Mouse (Mus musculus): ENCODE measurements around the gene P3h3. TPM values are rescaled to one million over a fixed set of nuclear protein-coding genes. Genes with fewer than 3 reads are reported as not detected.

P3h3 gene
- polyA plus RNA-seq, 1 experiment, result 76.7 TPM

DNA sequence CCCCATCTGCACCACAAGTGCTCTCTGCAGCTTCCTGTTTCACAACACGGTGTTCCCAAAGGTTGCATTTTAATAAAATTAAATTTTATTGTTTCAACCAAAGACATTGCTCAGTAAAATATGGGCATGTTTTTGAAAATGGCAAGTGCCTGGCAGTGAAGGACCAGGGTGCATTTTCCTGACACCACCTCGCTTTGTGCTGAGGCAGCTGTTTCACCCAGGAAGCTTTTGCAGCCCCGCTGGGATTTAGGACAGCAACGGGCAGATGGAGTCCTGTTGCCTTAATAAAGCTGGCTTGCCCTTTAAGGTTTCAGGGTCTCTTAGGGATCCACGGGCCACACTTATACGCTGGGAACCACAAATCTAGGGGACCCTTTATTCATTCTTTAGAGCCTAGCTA lies 33.4 kb upstream of the P3h3 start:
- no peaks in the 10 kb centered on the region for H3K4me1 ChIP-seq (ENCODE audit: control insufficient read depth, insufficient read depth, low read length)
- no peak for TF ChIP-seq CTCF (IDR thresholded peaks at IDR 0.05; ENCODE audit: borderline replicate concordance, insufficient read depth, low read length)
- no peak for TF ChIP-seq POLR2A (IDR thresholded peaks at IDR 0.05; ENCODE audit: low read depth, low read length)
- no peak overlapping the region for H3K27ac ChIP-seq (ENCODE audit: insufficient read depth, low read length)
- H3K4me3 ChIP-seq (ENCODE audit: insufficient read depth, low read length), result no peak overlapping the region

DNA sequence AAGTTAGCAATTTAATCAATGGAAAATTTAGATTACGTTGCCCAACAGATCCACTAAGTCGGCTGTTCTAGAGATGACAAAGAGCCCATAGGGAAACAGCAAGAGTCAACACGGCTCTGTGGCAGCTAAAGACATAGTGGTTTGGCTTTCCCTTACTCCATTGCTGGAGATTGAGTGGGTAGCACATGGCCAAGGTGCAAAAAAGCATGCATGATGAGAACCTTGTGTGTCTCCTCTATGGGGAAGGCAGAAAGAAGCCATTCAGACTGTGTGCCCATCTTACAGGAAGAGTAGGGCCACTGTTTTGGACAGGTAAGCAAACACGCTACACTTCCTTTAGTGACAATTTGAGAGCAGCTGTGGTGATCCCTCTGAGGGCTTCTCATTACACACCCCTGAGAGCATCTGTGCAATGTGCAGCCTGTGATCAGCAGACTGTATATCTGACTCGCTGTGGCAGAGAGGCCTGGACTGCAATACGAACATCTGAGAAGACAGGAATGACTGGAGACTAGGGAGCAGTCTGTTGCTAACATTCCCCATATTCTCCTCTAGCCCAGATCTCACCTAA lies 31.1 kb upstream of the P3h3 start:
- Histone ChIP-seq H3K27ac (ENCODE audit: insufficient read depth, low read length) (no peak overlapping the region), H3K4me1 (ENCODE audit: control insufficient read depth, insufficient read depth, low read length) (no peaks in the 10 kb centered on the region), H3K4me3 (ENCODE audit: insufficient read depth, low read length) (no peak overlapping the region)
- no peak for TF ChIP-seq POLR2A (IDR thresholded peaks at IDR 0.05; ENCODE audit: low read depth, low read length)
- TF ChIP-seq CTCF (IDR thresholded peaks at IDR 0.05; ENCODE audit: borderline replicate concordance, insufficient read depth, low read length), result no peak

DNA sequence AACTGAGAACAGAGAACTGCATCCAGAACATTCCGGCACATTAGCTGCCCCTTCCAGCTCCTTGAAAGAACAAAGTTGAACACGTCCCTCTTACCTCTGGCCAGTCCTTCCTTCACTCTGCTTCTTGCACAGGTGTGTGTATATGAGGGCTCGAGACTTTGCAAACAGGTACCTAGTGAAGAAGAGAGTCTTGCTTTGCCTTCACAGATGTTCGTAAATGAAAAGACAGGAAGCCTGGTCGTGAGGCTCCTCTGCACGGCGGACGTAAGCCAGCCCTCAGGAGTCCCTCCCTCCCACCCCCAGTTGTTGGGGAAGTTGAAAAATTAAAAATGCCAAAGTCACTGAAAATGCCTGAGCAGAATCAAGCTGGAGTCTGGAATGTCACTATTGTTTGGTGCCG lies 30.4 kb upstream of the P3h3 start, which contains the start of gene Cd4:
Cd4 (minus strand) TSS at position 236 of the 400 bp plus-strand sequence.
- no peaks in the 10 kb centered on the region for H3K4me1 ChIP-seq (ENCODE audit: control insufficient read depth, insufficient read depth, low read length)
- TF ChIP-seq CTCF (IDR thresholded peaks at IDR 0.05; ENCODE audit: borderline replicate concordance, insufficient read depth, low read length) (no peak), POLR2A (IDR thresholded peaks at IDR 0.05; ENCODE audit: low read depth, low read length) (no peak)
- no peak within 1 kb of the TSS for H3K4me3 ChIP-seq (ENCODE audit: insufficient read depth, low read length)
- no peak within 1 kb of the TSS for H3K27ac ChIP-seq (ENCODE audit: insufficient read depth, low read length)

DNA sequence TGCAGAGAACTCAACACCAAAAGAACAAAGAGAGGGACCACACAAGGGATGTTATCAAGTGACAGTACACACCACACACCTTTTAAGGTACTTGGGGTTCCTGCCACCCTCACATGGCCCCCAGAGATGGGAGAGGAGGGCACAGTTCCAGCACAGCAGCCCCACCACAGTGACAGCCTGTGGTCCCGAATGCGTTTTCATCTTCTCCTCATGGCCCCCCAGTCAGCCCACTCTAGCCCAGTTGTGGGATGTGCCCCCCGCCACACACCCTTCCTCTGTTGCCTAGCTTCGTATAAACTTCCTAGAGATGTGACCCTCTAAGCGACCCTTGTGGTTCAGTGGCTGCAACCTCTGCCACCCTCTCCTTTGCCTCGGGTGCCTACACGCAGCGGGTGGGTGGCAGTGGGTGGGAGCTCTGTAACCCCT lies 28.4 kb upstream of the P3h3 start:
- Histone ChIP-seq H3K27ac (ENCODE audit: insufficient read depth, low read length) (no peak overlapping the region), H3K4me3 (ENCODE audit: insufficient read depth, low read length) (no peak overlapping the region), H3K4me1 (ENCODE audit: control insufficient read depth, insufficient read depth, low read length) (no peaks in the 10 kb centered on the region)
- TF ChIP-seq CTCF (IDR thresholded peaks at IDR 0.05; ENCODE audit: borderline replicate concordance, insufficient read depth, low read length) (no peak), POLR2A (IDR thresholded peaks at IDR 0.05; ENCODE audit: low read depth, low read length) (no peak)

DNA sequence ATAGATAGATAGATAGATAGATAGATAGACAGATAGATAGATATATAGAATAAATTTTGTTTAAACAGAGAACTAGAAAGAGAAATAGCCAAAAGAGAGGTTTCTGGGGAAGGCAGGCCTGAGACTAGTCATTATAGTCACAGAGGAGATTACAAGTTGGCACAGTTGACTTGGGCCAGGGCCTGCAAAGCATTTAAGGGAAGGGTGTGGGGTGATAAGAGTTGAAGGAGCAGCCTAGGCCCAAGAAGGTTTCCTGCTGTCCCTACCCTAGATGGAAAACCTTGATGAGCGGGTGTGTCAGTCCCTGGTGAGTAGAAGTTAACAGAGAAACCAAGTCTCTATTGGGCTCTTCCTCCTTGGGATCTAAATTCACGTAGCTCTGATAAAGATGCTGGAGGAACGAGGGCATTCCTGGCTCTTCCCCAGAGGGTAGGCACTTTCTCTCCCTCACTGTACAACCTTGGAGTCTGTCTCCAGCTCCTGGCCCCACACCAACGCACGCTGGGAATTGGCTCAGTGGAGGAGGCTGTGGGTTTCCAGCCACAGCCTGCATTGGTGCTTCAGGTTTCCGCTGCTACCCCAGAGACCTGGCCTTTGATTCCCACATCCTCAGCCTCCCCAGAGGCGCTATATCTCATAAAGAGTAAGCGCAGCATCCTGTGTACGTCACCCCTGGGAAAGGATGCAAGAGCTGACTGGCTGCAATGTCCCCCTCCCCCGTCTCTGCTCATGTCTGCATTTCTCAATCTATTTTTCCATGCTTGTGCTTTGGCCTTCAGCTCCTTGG lies 27.4 kb upstream of the P3h3 start:
- no peak overlapping the region for H3K4me3 ChIP-seq (ENCODE audit: insufficient read depth, low read length)
- H3K4me1 ChIP-seq (ENCODE audit: control insufficient read depth, insufficient read depth, low read length), result no peaks in the 10 kb centered on the region
- H3K27ac ChIP-seq (ENCODE audit: insufficient read depth, low read length), result no peak overlapping the region
- no peak for TF ChIP-seq CTCF (IDR thresholded peaks at IDR 0.05; ENCODE audit: borderline replicate concordance, insufficient read depth, low read length)
- no peak for TF ChIP-seq POLR2A (IDR thresholded peaks at IDR 0.05; ENCODE audit: low read depth, low read length)

DNA sequence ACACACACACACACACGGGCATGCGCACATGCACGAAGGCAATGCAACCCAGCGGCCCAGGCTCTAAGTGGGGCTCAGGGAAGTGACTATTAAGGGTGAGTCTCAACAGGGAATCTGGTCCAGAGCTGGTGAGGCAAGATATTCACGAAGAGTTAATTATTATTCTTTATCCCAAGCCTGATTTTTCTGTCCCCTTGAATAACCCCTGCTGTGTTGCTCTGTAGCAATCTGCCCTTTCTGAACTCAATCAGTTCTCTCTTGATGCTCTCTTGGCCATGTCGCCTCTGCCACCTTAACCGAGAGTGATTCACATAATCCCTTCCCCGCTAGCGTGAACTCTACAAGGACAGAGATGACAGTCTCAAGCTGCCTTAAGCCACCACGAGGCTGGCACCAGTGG lies 25.8 kb upstream of the P3h3 start:
- no peak for TF ChIP-seq CTCF (IDR thresholded peaks at IDR 0.05; ENCODE audit: borderline replicate concordance, insufficient read depth, low read length)
- no peak for TF ChIP-seq POLR2A (IDR thresholded peaks at IDR 0.05; ENCODE audit: low read depth, low read length)
- H3K4me3 ChIP-seq (ENCODE audit: insufficient read depth, low read length), result no peak overlapping the region
- H3K27ac ChIP-seq (ENCODE audit: insufficient read depth, low read length), result no peak overlapping the region
- H3K4me1 ChIP-seq (ENCODE audit: control insufficient read depth, insufficient read depth, low read length), result no peaks in the 10 kb centered on the region

DNA sequence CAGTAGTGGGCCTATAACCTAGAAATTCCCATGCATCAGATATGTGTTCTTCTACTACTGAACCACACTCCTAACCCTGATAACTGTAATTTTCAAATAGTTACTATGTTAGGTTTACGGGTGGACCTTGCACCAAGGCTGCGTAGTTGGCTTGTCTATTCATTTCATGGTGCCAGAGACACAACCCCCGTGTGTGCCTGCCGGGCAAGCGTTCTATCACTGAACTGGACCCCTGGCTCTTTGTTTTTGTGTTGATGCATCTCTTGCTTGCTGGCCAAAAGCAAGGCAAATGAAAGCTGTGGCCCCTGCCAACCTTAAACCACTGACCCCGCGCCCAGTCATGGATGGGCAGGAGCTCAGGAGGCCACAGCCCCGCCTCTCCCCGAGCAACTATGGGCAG lies 24.3 kb upstream of the P3h3 start:
- H3K27ac ChIP-seq (ENCODE audit: insufficient read depth, low read length), result no peak overlapping the region
- no peak overlapping the region for H3K4me3 ChIP-seq (ENCODE audit: insufficient read depth, low read length)
- no peak for TF ChIP-seq CTCF (IDR thresholded peaks at IDR 0.05; ENCODE audit: borderline replicate concordance, insufficient read depth, low read length)
- H3K4me1 ChIP-seq (ENCODE audit: control insufficient read depth, insufficient read depth, low read length), result no peaks in the 10 kb centered on the region

DNA sequence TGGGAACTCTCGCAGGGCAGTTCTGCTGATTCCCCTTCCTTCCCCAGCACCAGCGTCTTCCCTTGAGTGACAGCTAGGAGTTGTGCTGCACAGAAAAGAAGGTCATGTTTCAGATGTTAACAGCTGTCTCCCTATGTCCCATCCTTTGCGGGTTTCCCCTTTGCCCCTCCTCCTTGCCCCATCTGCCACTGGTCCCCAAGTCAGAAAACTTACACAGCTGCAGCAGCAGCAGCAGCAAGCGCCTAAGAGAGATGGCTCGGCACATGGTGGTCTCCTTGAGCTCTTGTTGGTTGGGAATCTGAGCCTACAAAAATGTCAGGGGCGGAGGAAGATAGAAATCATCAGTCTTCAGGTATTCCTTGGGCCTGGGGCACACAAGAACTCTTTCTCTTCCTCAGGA lies 21.8 kb upstream of the P3h3 start:
- no peaks in the 10 kb centered on the region for H3K4me1 ChIP-seq (ENCODE audit: control insufficient read depth, insufficient read depth, low read length)
- no peak for TF ChIP-seq POLR2A (IDR thresholded peaks at IDR 0.05; ENCODE audit: low read depth, low read length)
- no peak for TF ChIP-seq CTCF (IDR thresholded peaks at IDR 0.05; ENCODE audit: borderline replicate concordance, insufficient read depth, low read length)
- H3K27ac ChIP-seq (ENCODE audit: insufficient read depth, low read length), result no peak overlapping the region
- no peak overlapping the region for H3K4me3 ChIP-seq (ENCODE audit: insufficient read depth, low read length)

DNA sequence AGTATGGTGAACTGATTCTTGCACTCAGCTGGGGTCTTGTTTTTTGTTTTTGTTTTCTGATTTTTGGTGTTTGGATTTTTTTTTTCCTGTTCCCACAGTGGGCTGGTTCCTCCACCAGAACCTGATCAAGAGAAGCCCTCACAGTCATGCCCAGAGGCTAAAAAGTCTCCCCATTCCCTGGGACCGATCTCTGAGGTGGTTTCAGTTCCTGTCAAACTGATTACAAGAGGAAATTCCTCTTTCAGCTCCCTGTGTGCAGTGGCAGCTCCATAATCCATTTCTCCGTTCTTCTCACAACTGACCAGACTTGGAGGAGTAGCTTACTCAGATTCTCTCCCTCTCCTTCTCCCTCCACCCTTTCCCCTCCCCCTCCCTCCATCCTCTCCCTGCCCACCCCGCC lies 16.8 kb upstream of the P3h3 start:
- Histone ChIP-seq H3K4me3 (ENCODE audit: insufficient read depth, low read length) (no peak overlapping the region), H3K27ac (ENCODE audit: insufficient read depth, low read length) (no peak overlapping the region), H3K4me1 (ENCODE audit: control insufficient read depth, insufficient read depth, low read length) (no peaks in the 10 kb centered on the region)
- TF ChIP-seq CTCF (IDR thresholded peaks at IDR 0.05; ENCODE audit: borderline replicate concordance, insufficient read depth, low read length) (no peak), POLR2A (IDR thresholded peaks at IDR 0.05; ENCODE audit: low read depth, low read length) (no peak)

DNA sequence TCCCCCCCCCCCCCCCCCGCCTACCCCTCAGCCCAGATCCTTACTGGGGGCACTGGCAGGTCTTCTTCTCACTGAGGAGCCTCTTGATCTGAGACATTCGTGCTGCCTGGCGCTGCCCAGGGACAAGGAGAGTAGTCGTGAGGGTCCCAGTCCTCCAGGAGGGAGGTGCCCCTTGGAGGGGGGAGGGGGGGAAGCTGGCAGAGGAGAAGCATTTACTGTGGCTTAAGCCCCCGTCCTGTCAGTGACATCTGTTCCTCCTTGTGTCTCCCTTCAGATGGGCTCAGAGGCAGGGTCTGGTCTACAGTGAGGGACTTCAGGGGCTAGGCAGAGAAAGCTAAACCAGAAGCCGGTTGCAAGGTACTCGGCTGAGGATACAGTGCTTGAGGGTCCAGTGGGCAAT lies 9.0 kb upstream of the P3h3 start:
- no peak for TF ChIP-seq CTCF (IDR thresholded peaks at IDR 0.05; ENCODE audit: borderline replicate concordance, insufficient read depth, low read length)
- TF ChIP-seq POLR2A (IDR thresholded peaks at IDR 0.05; ENCODE audit: low read depth, low read length), result no peak
- no peak overlapping the region for H3K4me3 ChIP-seq (ENCODE audit: insufficient read depth, low read length)
- no peaks in the 10 kb centered on the region for H3K4me1 ChIP-seq (ENCODE audit: control insufficient read depth, insufficient read depth, low read length)
- H3K27ac ChIP-seq (ENCODE audit: insufficient read depth, low read length), result no peak overlapping the region

Measured in embryonic fibroblast, embryonic 13.5 days (primary cell).